Mouse (Mus musculus): ENCODE results near the gene Wdr18.

Wdr18 gene

DNA sequence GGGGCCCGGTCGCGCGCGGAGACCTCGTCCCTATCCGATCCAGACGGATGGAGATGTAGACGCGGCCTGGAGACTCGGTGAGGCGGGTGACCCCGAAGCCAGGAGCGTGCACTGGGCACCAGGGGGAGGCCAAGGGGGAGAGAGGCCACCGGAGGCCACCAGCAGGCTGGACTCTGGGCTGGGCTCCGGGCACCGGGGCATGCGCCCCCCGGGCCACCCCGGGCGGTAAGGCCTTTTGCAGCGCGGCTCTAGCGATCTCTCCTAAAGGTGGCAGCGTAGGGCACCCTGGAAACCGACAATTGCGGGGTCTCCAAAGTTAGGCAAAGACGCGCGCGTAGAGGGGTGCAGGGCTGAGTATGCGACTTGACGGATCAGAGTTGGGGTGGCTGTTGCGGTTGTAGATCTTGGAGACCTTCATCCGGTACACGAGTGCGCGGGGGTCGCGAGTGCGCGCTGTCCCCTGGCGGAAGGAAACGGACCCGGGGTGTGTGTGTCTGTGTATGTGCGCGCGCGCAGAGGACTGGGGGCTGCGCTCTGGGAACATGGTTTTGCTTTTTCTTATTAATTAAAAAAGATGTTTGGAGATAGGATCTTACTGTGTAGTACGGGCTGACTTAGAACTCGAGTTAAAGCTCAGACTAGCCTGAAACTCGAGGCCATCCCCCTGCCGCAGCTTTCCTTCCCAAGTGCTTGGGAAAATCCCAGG, 32.5 kb upstream of the Wdr18 start:
- DNase-seq (ENCODE audit: low spot score) = peak; percentile 67

DNA sequence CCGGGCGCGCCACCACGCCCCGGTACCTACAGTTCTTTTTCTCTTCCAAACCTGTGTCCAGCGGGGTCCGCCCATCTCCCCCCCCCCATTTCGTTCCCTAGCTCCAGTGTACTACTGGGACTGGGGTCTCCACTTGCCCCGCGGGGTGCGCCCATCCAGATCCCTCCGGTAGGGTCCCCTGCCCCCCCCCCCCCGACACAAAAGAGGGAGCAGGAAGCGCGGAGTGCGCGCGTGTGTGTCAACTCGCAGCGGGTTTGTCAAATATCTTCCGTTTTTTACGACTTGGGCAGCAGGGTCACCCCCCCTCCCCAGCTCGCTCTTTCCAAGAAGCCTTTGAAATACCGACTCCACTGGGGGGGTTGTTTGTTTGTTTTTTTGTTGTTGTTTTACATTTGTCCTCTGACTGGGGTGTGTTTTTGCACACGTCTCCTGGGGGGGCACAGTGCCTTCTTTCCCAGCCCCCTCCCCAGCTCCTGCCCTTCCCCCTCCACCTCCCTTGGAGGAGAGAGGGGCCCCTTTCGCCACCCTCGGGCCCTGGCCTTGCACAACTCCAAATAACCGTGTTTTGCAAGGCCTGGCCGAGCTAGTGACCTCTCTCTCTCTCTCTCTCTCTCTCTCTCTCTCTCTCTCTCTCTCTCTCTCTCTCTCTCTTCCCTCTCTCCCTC, 31.8 kb upstream of the Wdr18 start:
- no peak for DNase-seq (ENCODE audit: low spot score)

GRCm38 (mm10) chr10:79928907-79929701, 30.8 kb upstream of the Wdr18 start:
- no peak for DNase-seq (ENCODE audit: low spot score)

GRCm38 (mm10) chr10:79929967-79930825, 29.8 kb upstream of the Wdr18 start:
- DNase-seq (ENCODE audit: low spot score) = no peak

DNA sequence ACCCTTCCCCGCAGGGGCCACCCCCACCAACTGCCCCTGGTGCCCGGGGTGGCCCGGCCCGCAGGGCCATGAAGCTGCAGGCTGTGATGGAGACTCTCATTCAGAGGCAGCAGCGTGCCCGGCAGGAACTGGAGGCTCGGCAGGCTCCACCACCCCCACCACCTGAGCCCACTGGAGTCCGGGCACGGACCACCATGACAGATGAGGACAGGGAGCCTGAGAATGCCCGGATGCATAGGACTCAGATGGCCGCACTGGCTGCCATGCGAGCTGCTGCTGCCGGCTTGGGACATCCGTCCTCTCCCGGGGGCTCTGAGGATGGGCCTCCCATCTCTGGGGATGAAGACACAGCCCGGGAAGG, 29.1 kb upstream of the Wdr18 start:
- no peak for DNase-seq (ENCODE audit: low spot score)

DNA sequence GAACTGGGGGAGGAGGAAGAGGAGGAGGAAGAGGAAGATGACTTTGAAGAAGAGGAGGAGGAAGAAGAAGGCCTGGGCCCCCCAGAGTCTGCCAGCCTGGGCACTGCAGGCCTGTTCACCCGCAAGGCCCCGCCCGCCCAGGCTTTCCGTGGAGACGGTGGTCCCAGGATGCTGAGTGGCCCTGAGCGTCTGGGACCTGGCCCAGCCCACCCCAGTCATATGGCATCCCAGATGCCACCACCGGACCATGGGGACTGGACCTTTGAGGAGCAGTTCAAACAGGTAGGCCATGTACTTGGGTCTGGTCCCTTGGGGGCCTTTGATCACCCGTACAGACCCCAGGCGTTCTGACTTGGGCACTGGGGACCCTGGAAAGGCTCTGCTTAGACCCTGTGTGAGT, 28.2 kb upstream of the Wdr18 start:
- DNase-seq (ENCODE audit: low spot score) = no peak

- DNase-seq (ENCODE audit: low spot score) = peak; percentile 73
Measured at GRCm38 (mm10) chr10:79932736-79933135, 27.2 kb upstream of the Wdr18 start.

GRCm38 (mm10) chr10:79933145-79933679, 26.7 kb upstream of the Wdr18 start:
- DNase-seq (ENCODE audit: low spot score) = no peak

- DNase-seq (ENCODE audit: low spot score) = no peak
Measured at GRCm38 (mm10) chr10:79933861-79934260, 26.1 kb upstream of the Wdr18 start.

DNA sequence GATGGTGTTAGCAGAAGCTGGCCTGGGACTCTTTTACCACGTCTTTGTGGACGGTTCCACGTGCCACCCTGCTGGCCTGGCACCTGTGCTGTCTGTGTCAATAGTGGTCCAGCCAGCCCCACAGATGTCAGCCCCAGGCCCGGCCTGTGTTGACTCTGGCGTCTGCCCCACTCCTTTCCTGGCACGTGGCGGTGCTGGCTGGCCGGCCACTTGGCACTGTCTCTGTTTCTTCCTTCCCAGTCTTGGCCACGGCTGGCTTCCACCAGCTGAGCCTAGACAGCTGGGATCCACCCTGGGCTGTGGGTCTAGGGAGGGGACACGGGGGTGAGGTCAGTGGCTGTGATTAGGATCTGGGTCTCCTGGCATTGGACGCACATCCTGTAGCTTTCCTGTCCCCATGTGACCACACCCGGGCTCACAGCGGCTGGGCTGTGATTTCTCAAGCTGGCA, 25.7 kb upstream of the Wdr18 start:
- DNase-seq (ENCODE audit: low spot score) = peak; percentile 78

- no peak for DNase-seq (ENCODE audit: low spot score)
Measured at GRCm38 (mm10) chr10:79934794-79935569, 25.0 kb upstream of the Wdr18 start.

DNA sequence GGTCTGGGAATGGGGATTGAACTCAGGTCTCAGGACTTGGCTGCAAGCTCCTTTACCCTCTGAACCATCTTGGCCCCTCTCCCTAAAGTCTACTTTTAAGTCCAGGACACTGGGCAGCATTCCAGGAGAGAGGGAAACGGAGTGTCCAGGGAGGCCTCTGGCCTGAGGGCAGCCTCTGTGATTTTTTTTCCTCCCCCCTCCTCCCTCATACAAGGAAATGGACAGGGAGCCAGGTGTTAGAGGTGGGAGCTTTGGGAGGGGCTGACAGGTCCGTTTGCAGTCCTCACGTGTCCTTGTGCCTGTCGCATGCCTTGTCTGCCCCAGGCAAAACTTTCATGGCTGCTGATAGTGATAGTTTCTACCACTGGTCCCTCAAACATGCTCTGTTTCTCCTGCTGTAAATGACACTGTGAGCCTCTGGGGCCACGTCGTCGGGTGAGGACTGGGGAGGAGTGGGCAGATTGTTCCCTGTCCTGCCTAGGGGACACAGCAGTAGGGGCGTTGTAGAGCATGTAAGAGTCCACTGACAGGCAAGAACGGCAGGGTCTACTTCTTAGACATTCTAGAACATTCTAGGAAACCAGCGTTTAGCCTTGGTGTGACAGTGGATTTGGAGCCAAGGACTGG, 23.6 kb upstream of the Wdr18 start:
- DNase-seq (ENCODE audit: low spot score) = no peak

- peak; percentile 84 for DNase-seq (ENCODE audit: low spot score)
Measured at GRCm38 (mm10) chr10:79936911-79937441, 23.0 kb upstream of the Wdr18 start.

GRCm38 (mm10) chr10:79937775-79938526, 22.0 kb upstream of the Wdr18 start:
- no peak for DNase-seq (ENCODE audit: low spot score)

DNA sequence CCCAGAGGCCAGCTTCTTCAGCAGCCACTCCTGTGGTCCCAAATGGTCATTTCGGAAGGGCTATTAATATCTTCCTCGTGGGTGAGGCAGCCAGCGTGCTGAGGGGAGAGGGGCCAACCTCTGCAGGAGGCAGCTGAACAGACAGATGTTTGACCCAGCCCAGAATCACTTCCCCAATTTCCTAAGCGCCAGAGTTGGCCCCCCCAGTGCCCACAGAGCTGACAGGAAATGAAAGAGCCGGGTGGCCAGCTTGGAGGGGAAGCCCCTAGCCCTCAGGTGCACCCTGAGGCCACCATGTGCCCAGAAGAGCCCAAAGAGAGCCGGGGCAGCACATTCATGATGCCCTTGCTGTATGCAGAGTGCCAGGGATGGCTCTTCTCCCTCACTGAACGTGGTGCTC, 19.2 kb upstream of the Wdr18 start:
- no peak for DNase-seq (ENCODE audit: low spot score)

- DNase-seq (ENCODE audit: low spot score) = no peak
Measured at GRCm38 (mm10) chr10:79942988-79943387, 17.0 kb upstream of the Wdr18 start.

DNA sequence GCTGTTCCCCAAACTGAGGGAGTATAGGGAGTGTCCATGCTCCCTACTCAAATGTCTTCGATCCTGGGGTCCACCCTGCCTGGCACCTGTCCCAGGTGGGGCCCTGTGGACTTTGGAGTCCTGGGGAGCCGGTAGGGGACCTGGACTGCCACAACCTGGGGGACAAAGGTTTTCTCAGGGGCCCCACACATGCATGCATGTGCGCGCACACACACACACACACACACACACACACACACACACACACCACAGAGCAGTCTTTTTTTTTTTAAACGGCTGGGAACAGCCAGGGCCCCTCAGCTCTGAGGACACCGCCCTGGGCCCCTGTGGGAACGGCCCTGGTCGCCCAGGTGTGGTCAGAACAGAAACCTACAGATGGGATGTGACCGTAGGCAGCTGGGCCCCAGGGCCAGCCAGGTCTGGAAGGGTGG, 16.5 kb upstream of the Wdr18 start:
- no peak for DNase-seq (ENCODE audit: low spot score)

DNA sequence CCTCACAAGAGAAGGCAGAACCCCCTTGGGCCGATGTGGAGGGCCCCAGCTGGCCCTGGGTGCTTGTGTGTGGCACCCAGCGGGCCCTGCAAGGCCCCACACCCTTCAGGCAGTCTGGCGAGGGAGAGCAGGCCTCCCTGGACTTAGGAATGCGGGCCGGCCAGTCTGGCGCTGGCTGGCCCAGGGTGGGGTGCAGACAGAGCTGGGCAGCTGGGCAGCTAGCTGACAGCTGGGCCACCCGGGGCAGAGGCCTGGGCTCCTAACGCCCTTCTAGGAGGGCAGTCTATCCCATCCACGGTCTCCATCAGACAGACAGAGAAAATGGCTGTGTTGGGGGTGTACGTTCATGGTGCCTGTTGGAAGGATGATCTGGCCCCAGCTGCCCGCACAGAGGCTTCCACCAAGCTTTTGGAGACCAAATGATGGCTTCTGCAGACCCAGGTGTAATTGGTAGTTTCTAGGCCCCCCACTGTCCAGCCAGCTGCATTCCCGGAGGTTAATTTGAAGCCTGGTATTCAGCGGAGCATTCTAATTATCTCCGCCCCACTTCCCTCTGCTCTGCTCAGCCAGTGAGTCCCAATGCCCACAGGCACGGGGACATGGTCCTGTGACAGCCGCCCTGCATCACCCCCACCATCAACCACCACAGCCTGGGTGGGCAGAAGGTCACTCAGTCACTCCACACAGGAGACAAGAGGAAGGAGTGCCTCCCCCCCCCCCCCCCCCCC, 14.3 kb upstream of the Wdr18 start:
- DNase-seq (ENCODE audit: low spot score) = no peak

Data from testis, postnatal 10 days (tissue).